Mouse (Mus musculus): ENCODE data around the gene Gm11214.

Gm11214 gene

DNA sequence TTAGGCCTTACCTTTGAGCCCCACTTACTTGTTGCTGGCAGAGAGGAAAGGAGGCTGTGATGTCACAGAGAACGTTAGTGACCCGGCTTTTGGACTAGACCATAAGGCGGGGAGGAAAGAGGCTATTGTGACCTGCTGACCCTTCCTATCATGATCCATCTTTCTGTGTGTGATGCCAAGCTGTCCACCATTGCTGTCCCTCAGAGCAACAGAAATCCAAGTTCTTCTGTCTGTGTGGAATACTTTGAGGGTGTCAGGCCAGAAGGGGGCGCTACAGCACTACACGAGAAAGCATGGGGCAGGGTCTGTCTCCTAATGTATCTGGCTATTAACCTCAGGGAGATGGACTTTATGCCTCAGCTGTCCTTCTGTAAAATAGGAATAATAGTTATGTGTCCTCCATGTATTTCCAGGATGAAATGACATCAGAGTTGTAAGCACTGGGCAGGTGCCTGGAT lies 40.8 kb downstream of the Gm11214 start, which contains the start of gene Tex48:
TSS of gene Tex48 (minus strand) at position 51 of the 458 bp plus-strand sequence.
- no peak for TF ChIP-seq GATA4 (IDR thresholded peaks at IDR 0.05; ENCODE audit: insufficient replicate concordance, low read length)

DNA sequence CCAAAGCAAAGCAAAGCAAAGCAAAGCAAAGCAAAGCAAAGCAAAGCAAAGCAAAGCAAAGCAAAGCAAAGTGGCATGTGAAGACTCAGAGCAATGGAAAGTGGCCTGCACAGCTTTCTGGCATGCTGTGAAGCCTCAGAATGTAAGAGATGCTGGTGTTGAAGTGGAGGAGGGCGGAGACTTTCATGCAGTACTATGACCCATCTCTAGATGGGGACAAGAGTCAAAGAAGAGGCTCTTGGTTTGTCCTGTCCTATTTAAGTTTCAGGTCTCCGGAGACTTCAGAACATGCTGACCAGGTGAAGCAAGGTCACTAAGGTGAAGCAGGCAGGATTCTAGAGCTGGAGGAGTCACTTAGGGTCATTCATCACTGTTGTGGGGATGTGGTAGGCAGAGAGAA lies 41.3 kb downstream of the Gm11214 start:
- TF ChIP-seq GATA4 (IDR thresholded peaks at IDR 0.05; ENCODE audit: insufficient replicate concordance, low read length) = no peak

All from liver, adult (tissue).